7 mouse cellular contexts compared by ENCODE assay signal in genomic region chr12:84219121-84219561, GRCm38 (mm10). TPM values are rescaled to one million over a fixed set of nuclear protein-coding genes. Genes with fewer than 3 reads are reported as not detected.
DNase-seq lines count a peak whose midpoint lies in the region; ATAC-seq lines count a peak whose summit lies in the region.

No protein-coding gene starts in this region.

- no peaks in the 10 kb centered on the region for H3K9me3 ChIP-seq in embryonic facial prominence, embryonic 13.5 days
- H3K9me3 ChIP-seq in hindbrain, embryonic 14.5 days (ENCODE audit: control insufficient read depth, low read length), result no peaks in the 10 kb centered on the region

- H3K4me3 ChIP-seq in embryonic facial prominence, embryonic 13.5 days, result peak overlapping the region; percentile 86
- H3K4me3 ChIP-seq in hindbrain, embryonic 14.5 days (replicated peaks; ENCODE audit: low read length), result peak overlapping the region; percentile 66

- H3K9ac ChIP-seq in embryonic facial prominence, embryonic 13.5 days, result peak overlapping the region; percentile 91
- peak overlapping the region; percentile 71 for H3K9ac ChIP-seq in hindbrain, embryonic 14.5 days

- ATAC-seq in embryonic facial prominence, embryonic 13.5 days (ENCODE audit: insufficient number of reproducible peaks, insufficient read depth, low FRiP score, low TSS enrichment, low read depth), result no peak
- ATAC-seq in hindbrain, embryonic 14.5 days (ENCODE audit: low FRiP score), result no peak; the same call in 1 of the 2 replicates
- no peak for ATAC-seq in activated CD4-positive, CD25-positive, alpha-beta regulatory T cell, adult 4 months

- H3K27ac ChIP-seq in embryonic facial prominence, embryonic 13.5 days, result peak overlapping the region; percentile 94
- H3K27ac ChIP-seq in hindbrain, embryonic 14.5 days, result peak overlapping the region; percentile 72

- 3% methylated on average over 14 of the region's 14 CpGs for WGBS in embryonic facial prominence, embryonic 13.5 days
- 4% methylated on average over 14 of the region's 14 CpGs for WGBS in hindbrain, embryonic 14.5 days

- peak overlapping the region; percentile 84 for H3K4me2 ChIP-seq in embryonic facial prominence, embryonic 13.5 days
- H3K4me2 ChIP-seq in hindbrain, embryonic 14.5 days (replicated peaks), result peak overlapping the region; percentile 92

- H3K27me3 ChIP-seq in embryonic facial prominence, embryonic 13.5 days, result no peaks in the 10 kb centered on the region
- 0 out of 2 replicates have a peak, but pooled peaks cover 8% of the 10 kb centered on the region for H3K27me3 ChIP-seq in hindbrain, embryonic 14.5 days (ENCODE audit: control insufficient read depth, insufficient read depth, low read length)

- H3K36me3 ChIP-seq in embryonic facial prominence, embryonic 13.5 days, result 0 out of 2 replicates have a peak, but pooled peaks cover 8% of the 10 kb centered on the region
- no peaks in the 10 kb centered on the region for H3K36me3 ChIP-seq in hindbrain, embryonic 14.5 days (replicated peaks; ENCODE audit: control insufficient read depth, insufficient read depth)

- DNase-seq in lung, adult 18-20 months, result peak; percentile 61 to 72
- no peak for DNase-seq in lung, postnatal 25 days (ENCODE audit: low spot score)
- DNase-seq in hindbrain, embryonic 14.5 days (ENCODE audit: low spot score), result no peak
- DNase-seq in lung, postnatal 36 days, result peak; percentile 68
- DNase-seq in urinary bladder, adult 18-20 months (ENCODE audit: low spot score in 2 of 2), result no peak

- H3K4me1 ChIP-seq in embryonic facial prominence, embryonic 13.5 days, result peaks cover 45% of the 10 kb centered on the region
- H3K4me1 ChIP-seq in hindbrain, embryonic 14.5 days (replicated peaks; ENCODE audit: control insufficient read depth, insufficient read depth, low read length), result peaks cover 26% of the 10 kb centered on the region

RNA-seq across cellular contexts. Expression of gene Elmsan1, which starts 0.5 kb away (rescaled TPM):
- polyA plus RNA-seq in embryonic facial prominence, embryonic 13.5 days (2015; fragmentation: Nextera tagmentation; extraction: Ambion mirVana), result 9.9 and 11.1 TPM in 2 replicates
- 4.4 and 4.8 TPM in 2 replicates for polyA plus RNA-seq in hindbrain, embryonic 14.5 days (2014; fragmentation: Nextera tagmentation; extraction: Ambion mirVana)
- polyA plus RNA-seq in activated CD4-positive, CD25-positive, alpha-beta regulatory T cell, adult 4 months (2017; shearing (Covaris generic)), result 1 to 10 TPM; 6.8 to 7.1 TPM

Comparison
In these comparisons a context has a peak if more than half of its experiments do, and no peak if none do; other contexts are left out.
1. DNase-seq: peak in lung, adult 18-20 months (2 of 2) and lung, postnatal 36 days (single experiment); none in lung, postnatal 25 days (single experiment), hindbrain, embryonic 14.5 days (single experiment) and urinary bladder, adult 18-20 months (0 of 2).